ENCODE assay signal across 8 mouse cellular contexts in genomic region chr7:112183258-112183841, GRCm38 (mm10). TPM values are rescaled to one million over a fixed set of nuclear protein-coding genes. Genes with fewer than 3 reads are reported as not detected.
DNase-seq lines count a peak whose midpoint lies in the region; ATAC-seq and TF ChIP-seq lines count a peak whose summit lies in the region.

No protein-coding gene starts in this region.

- peak; percentile 91 for TF ChIP-seq CTCF in embryonic fibroblast, embryonic 13.5 days (IDR thresholded peaks at IDR 0.05; ENCODE audit: borderline replicate concordance, insufficient read depth, low read length)

- peak; percentile 74 to 75 for DNase-seq in B cell, adult 2 months
- DNase-seq in adrenal gland, postnatal 4 days (ENCODE audit: low spot score in 2 of 2) = peak; percentile 66 to 80
- peak; percentile 91 for DNase-seq in kidney, postnatal 14 days
- DNase-seq in liver, embryonic 11.5 days (ENCODE audit: low spot score) = peak; percentile 72
- DNase-seq in neural tube, embryonic 11.5 days (ENCODE audit: low spot score) = peak; percentile 86

- no peaks in the 10 kb centered on the region for H3K4me1 ChIP-seq in embryonic fibroblast, embryonic 13.5 days (ENCODE audit: control insufficient read depth, insufficient read depth, low read length)
- peaks cover 31% of the 10 kb centered on the region for H3K4me1 ChIP-seq in heart, embryonic 12.5 days (replicated peaks)
- peaks cover 6% of the 10 kb centered on the region for H3K4me1 ChIP-seq in liver, embryonic 11.5 days (replicated peaks; ENCODE audit: control insufficient read depth, insufficient read depth, low read length)
- H3K4me1 ChIP-seq in neural tube, embryonic 11.5 days (ENCODE audit: control insufficient read depth, insufficient read depth, low read length) = no peaks in the 10 kb centered on the region
- peaks cover 10% of the 10 kb centered on the region; the same call in 1 of the 2 replicates for H3K4me1 ChIP-seq in stomach, embryonic 15.5 days

- TF ChIP-seq POLR2A in embryonic fibroblast, embryonic 13.5 days (IDR thresholded peaks at IDR 0.05; ENCODE audit: low read depth, low read length) = no peak

- no peaks in the 10 kb centered on the region for H3K36me3 ChIP-seq in heart, embryonic 12.5 days
- H3K36me3 ChIP-seq in liver, embryonic 11.5 days (ENCODE audit: control insufficient read depth, insufficient read depth, low read length) = no peaks in the 10 kb centered on the region
- no peaks in the 10 kb centered on the region for H3K36me3 ChIP-seq in neural tube, embryonic 11.5 days (ENCODE audit: control insufficient read depth, insufficient read depth, low read length)
- H3K36me3 ChIP-seq in stomach, embryonic 15.5 days = no peaks in the 10 kb centered on the region

- 33% methylated on average over 5 of the region's 5 CpGs for WGBS in heart, embryonic 12.5 days
- 37% methylated on average over 5 of the region's 5 CpGs for WGBS in liver, embryonic 11.5 days
- 48% methylated on average over 5 of the region's 5 CpGs for WGBS in neural tube, embryonic 11.5 days
- 30% methylated on average over 5 of the region's 5 CpGs for WGBS in stomach, embryonic 15.5 days

- H3K9me3 ChIP-seq in heart, embryonic 12.5 days (replicated peaks) = peaks cover 5% of the 10 kb centered on the region; the same call in 1 of the 2 replicates
- H3K9me3 ChIP-seq in liver, embryonic 11.5 days (ENCODE audit: control insufficient read depth, low read length) = no peaks in the 10 kb centered on the region
- no peaks in the 10 kb centered on the region for H3K9me3 ChIP-seq in neural tube, embryonic 11.5 days (ENCODE audit: control insufficient read depth, low read length)
- no peaks in the 10 kb centered on the region for H3K9me3 ChIP-seq in stomach, embryonic 15.5 days

- H3K9ac ChIP-seq in heart, embryonic 12.5 days = no peak overlapping the region
- H3K9ac ChIP-seq in liver, embryonic 11.5 days (ENCODE audit: low read depth, low read length) = no peak overlapping the region
- H3K9ac ChIP-seq in neural tube, embryonic 11.5 days (ENCODE audit: low read length) = no peak overlapping the region
- no peak overlapping the region for H3K9ac ChIP-seq in stomach, embryonic 15.5 days

- no peak overlapping the region for H3K4me3 ChIP-seq in embryonic fibroblast, embryonic 13.5 days (ENCODE audit: insufficient read depth, low read length)
- H3K4me3 ChIP-seq in heart, embryonic 12.5 days = no peak overlapping the region
- H3K4me3 ChIP-seq in liver, embryonic 11.5 days (ENCODE audit: low read depth, low read length) = no peak overlapping the region
- H3K4me3 ChIP-seq in neural tube, embryonic 11.5 days (ENCODE audit: low read depth, low read length) = no peak overlapping the region
- no peak overlapping the region for H3K4me3 ChIP-seq in stomach, embryonic 15.5 days (replicated peaks)

- no peaks in the 10 kb centered on the region for H3K27me3 ChIP-seq in heart, embryonic 12.5 days (replicated peaks)
- no peaks in the 10 kb centered on the region for H3K27me3 ChIP-seq in liver, embryonic 11.5 days (replicated peaks; ENCODE audit: control insufficient read depth, insufficient read depth, low read length)
- H3K27me3 ChIP-seq in neural tube, embryonic 11.5 days (ENCODE audit: control insufficient read depth, insufficient read depth, low read length) = no peaks in the 10 kb centered on the region
- H3K27me3 ChIP-seq in stomach, embryonic 15.5 days (replicated peaks) = no peaks in the 10 kb centered on the region

- no peak overlapping the region for H3K4me2 ChIP-seq in heart, embryonic 12.5 days
- H3K4me2 ChIP-seq in liver, embryonic 11.5 days = no peak overlapping the region
- H3K4me2 ChIP-seq in neural tube, embryonic 11.5 days (ENCODE audit: low read depth) = no peak overlapping the region
- H3K4me2 ChIP-seq in stomach, embryonic 15.5 days = no peak overlapping the region

- ATAC-seq in heart, embryonic 12.5 days (ENCODE audit: insufficient number of reproducible peaks, low FRiP score) = 0 out of 2 replicates have a peak, but pooled peaks have one; percentile 7
- 0 out of 2 replicates have a peak, but pooled peaks have one; percentile 18 for ATAC-seq in liver, embryonic 11.5 days (replicated peaks; ENCODE audit: low FRiP score)
- peak; percentile 48; the same call in 1 of the 2 replicates for ATAC-seq in neural tube, embryonic 11.5 days (ENCODE audit: insufficient read depth, low FRiP score, low TSS enrichment)
- ATAC-seq in stomach, embryonic 15.5 days (ENCODE audit: insufficient read depth, low FRiP score, low read depth) = peak; percentile 12; the same call in 1 of the 2 replicates

- no peak overlapping the region for H3K27ac ChIP-seq in embryonic fibroblast, embryonic 13.5 days (ENCODE audit: insufficient read depth, low read length)
- H3K27ac ChIP-seq in heart, embryonic 12.5 days (ENCODE audit: poor library complexity, severe bottlenecking) = no peak overlapping the region
- H3K27ac ChIP-seq in liver, embryonic 11.5 days (ENCODE audit: low read depth, low read length) = no peak overlapping the region
- no peak overlapping the region for H3K27ac ChIP-seq in neural tube, embryonic 11.5 days (ENCODE audit: low read depth, low read length)
- no peak overlapping the region for H3K27ac ChIP-seq in stomach, embryonic 15.5 days

RNA-seq across cellular contexts. Expression of gene Dkk3, which starts 24.5 kb away (rescaled TPM):
- 10 to 100 TPM; 17.3 to 17.7 TPM for total RNA-seq in adrenal gland, postnatal 4 days (2021)
- polyA plus RNA-seq in embryonic fibroblast, embryonic 13.5 days (2011; ENCODE audit: insufficient read length, low read depth, missing spikeins) = 130 and 148 TPM in 2 replicates
- 91.4 and 96.7 TPM in 2 replicates for polyA plus RNA-seq in heart, embryonic 12.5 days (2016; fragmentation: Nextera tagmentation; extraction: Ambion mirVana)
- polyA plus RNA-seq in liver, embryonic 11.5 days (2014; fragmentation: Nextera tagmentation; extraction: Ambion mirVana) = 11.0 and 12.0 TPM in 2 replicates
- 8.2 and 10.6 TPM in 2 replicates for polyA plus RNA-seq in neural tube, embryonic 11.5 days (2014; fragmentation: Nextera tagmentation; extraction: Ambion mirVana)
- 30.7 and 33.1 TPM in 2 replicates for polyA plus RNA-seq in stomach, embryonic 15.5 days (2015; fragmentation: Nextera tagmentation; extraction: Ambion mirVana)

RNA-seq across cellular contexts. Expression of gene Mical2, which starts 42.3 kb away (rescaled TPM):
- 10 to 100 TPM; 25.2 TPM for total RNA-seq in adrenal gland, postnatal 4 days (2021)
- 76.3 and 150 TPM in 2 replicates for polyA plus RNA-seq in embryonic fibroblast, embryonic 13.5 days (2011; ENCODE audit: insufficient read length, low read depth, missing spikeins)
- polyA plus RNA-seq in heart, embryonic 12.5 days (2016; fragmentation: Nextera tagmentation; extraction: Ambion mirVana) = 156 and 163 TPM in 2 replicates
- polyA plus RNA-seq in liver, embryonic 11.5 days (2014; fragmentation: Nextera tagmentation; extraction: Ambion mirVana) = 7.2 and 9.3 TPM in 2 replicates
- polyA plus RNA-seq in neural tube, embryonic 11.5 days (2014; fragmentation: Nextera tagmentation; extraction: Ambion mirVana) = 1.0 and 1.6 TPM in 2 replicates
- 12.5 and 12.7 TPM in 2 replicates for polyA plus RNA-seq in stomach, embryonic 15.5 days (2015; fragmentation: Nextera tagmentation; extraction: Ambion mirVana)
